Mouse (Mus musculus) CH12.LX (cell line): Measurements from ENCODE around the gene St6galnac6. TPM values are rescaled to one million over a fixed set of nuclear protein-coding genes. Genes with fewer than 3 reads are reported as not detected.

ENCODE experiments used
- DNase-seq: peaks from one replicate; pipeline ENCODE4 v3.0.0-alpha.2; 2013; ENCODE audit errors: extremely low read depth
- H3K27ac ChIP-seq: 2 replicates; pipeline ENCODE4 v1.5.1; 2012; ENCODE audit warnings: low read depth, mild to moderate bottlenecking, control low read depth, moderate library complexity; ENCODE audit not compliant: insufficient read depth
- H3K27me3 ChIP-seq: replicated peaks from 2 replicates; pipeline ENCODE3; 2012; ENCODE audit warnings: inconsistent platforms
- H3K36me3 ChIP-seq, 2 experiments: replicated peaks in 1 of 2; 2 replicates each; pipeline versions ENCODE3 to v1.6.1; 2012; ENCODE audit warnings: inconsistent platforms in 1 of 2, low read length in 1 of 2, mild to moderate bottlenecking in 1 of 2, mixed read lengths in 1 of 2, moderate library complexity in 1 of 2; ENCODE audit not compliant: control insufficient read depth in 1 of 2, insufficient read depth in 1 of 2
- H3K4me1 ChIP-seq, 2 experiments: 2 replicates each; pipeline ENCODE4 v1.6.1; 2012; ENCODE audit warnings: inconsistent platforms in 1 of 2, moderate library complexity in 1 of 2; ENCODE audit not compliant: insufficient read depth in 2 of 2, control insufficient read depth in 1 of 2
- H3K4me2 ChIP-seq: 2 replicates; pipeline ENCODE4 v1.6.1; 2012; ENCODE audit warnings: low read depth, mild to moderate bottlenecking, control low read depth; ENCODE audit not compliant: poor library complexity, insufficient read depth, severe bottlenecking
- H3K4me3 ChIP-seq, 3 experiments: fragments of 150-350 bp in 1 of 3; sonication (generic) in 1 of 3; replicated peaks in 1 of 3; 2 replicates each; pipeline versions ENCODE3 to v1.5.1; 2011 to 2012; ENCODE audit warnings: low read depth in 2 of 3, low read length in 2 of 3, mild to moderate bottlenecking in 2 of 3, moderate library complexity in 2 of 3, control low read depth in 1 of 3, improper control_type of control experiment in 1 of 3, inconsistent platforms in 1 of 3, mixed read lengths in 1 of 3; ENCODE audit not compliant: poor library complexity in 1 of 3
- H3K79me2 ChIP-seq: replicated peaks from 2 replicates; pipeline ENCODE4 v1.6.1; 2012; ENCODE audit warnings: mild to moderate bottlenecking, moderate library complexity; ENCODE audit not compliant: control insufficient read depth, poor library complexity, insufficient read depth, severe bottlenecking; ENCODE audit errors: extremely low read depth
- H3K9ac ChIP-seq: 2 replicates; pipeline ENCODE4 v1.6.1; 2012; ENCODE audit warnings: low read depth, mild to moderate bottlenecking, control low read depth, moderate library complexity; ENCODE audit not compliant: insufficient read depth
- H3K9me3 ChIP-seq: replicated peaks from 2 replicates; pipeline ENCODE3; 2012; ENCODE audit warnings: low read length, inconsistent platforms, mixed read lengths
- CHD1 ChIP-seq: IDR thresholded peaks from 2 replicates; pipeline ENCODE4 v1.6.1; 2012; ENCODE audit warnings: low read depth, low read length, improper control_type of control experiment, inconsistent platforms
- CTCF ChIP-seq, 2 experiments: IDR thresholded peaks in 1 of 2; conservative IDR thresholded peaks in 1 of 2; 2 replicates each; pipeline ENCODE4 v1.5.1; 2011 to 2012; ENCODE audit warnings: low read depth in 2 of 2, low read length in 2 of 2, improper control_type of control experiment in 1 of 2, inconsistent platforms in 1 of 2, mild to moderate bottlenecking in 1 of 2, moderate library complexity in 1 of 2
- ELF1 ChIP-seq: IDR thresholded peaks from 2 replicates; pipeline ENCODE4 v1.6.1; 2014; ENCODE audit warnings: low read depth, mild to moderate bottlenecking, inconsistent platforms, low read length, improper control_type of control experiment
- EP300 ChIP-seq: IDR thresholded peaks from 2 replicates; pipeline ENCODE4 v1.6.1; 2011; ENCODE audit warnings: low read length, improper control_type of control experiment
- ETS1 ChIP-seq: conservative IDR thresholded peaks from 2 replicates; pipeline ENCODE4 v1.6.1; 2012; ENCODE audit warnings: low read depth, mild to moderate bottlenecking, inconsistent platforms, low read length, improper control_type of control experiment, moderate library complexity
- GABPA ChIP-seq: IDR thresholded peaks from 2 replicates; pipeline ENCODE4 v1.6.1; 2012; ENCODE audit warnings: low read depth, low read length, improper control_type of control experiment, inconsistent platforms; ENCODE audit not compliant: insufficient replicate concordance
- KAT2A ChIP-seq: IDR thresholded peaks from 2 replicates; pipeline ENCODE4 v1.6.1; 2012; ENCODE audit warnings: low read length, improper control_type of control experiment, inconsistent platforms; ENCODE audit not compliant: insufficient replicate concordance
- MAZ ChIP-seq: IDR thresholded peaks from 2 replicates; pipeline ENCODE4 v1.6.1; 2012; ENCODE audit warnings: low read depth, mild to moderate bottlenecking, inconsistent platforms, low read length, improper control_type of control experiment, moderate library complexity
- MEF2A ChIP-seq: IDR thresholded peaks from 2 replicates; pipeline ENCODE4 v1.6.1; 2014; ENCODE audit warnings: low read depth, mild to moderate bottlenecking, inconsistent platforms, low read length, improper control_type of control experiment, borderline replicate concordance
- MYC ChIP-seq: IDR thresholded peaks from 2 replicates; pipeline ENCODE4 v1.6.1; 2011; ENCODE audit warnings: low read depth, mild to moderate bottlenecking, improper control_type of control experiment, low read length
- NELFE ChIP-seq: IDR thresholded peaks from 2 replicates; pipeline ENCODE4 v1.6.1; 2011; ENCODE audit warnings: low read depth, low read length, improper control_type of control experiment
- POLR2A ChIP-seq: IDR thresholded peaks from 2 replicates; pipeline ENCODE4 v1.6.1; 2011; ENCODE audit warnings: low read depth, mild to moderate bottlenecking, improper control_type of control experiment, low read length
- RCOR1 ChIP-seq: conservative IDR thresholded peaks from 2 replicates; pipeline ENCODE4 v1.6.1; 2012; ENCODE audit warnings: low read depth, mild to moderate bottlenecking, inconsistent platforms, low read length, improper control_type of control experiment
- SMC3 ChIP-seq: IDR thresholded peaks from 2 replicates; pipeline ENCODE4 v1.6.1; 2011; ENCODE audit warnings: low read depth, low read length, improper control_type of control experiment
- UBTF ChIP-seq: IDR thresholded peaks from 2 replicates; pipeline ENCODE4 v1.6.1; 2012; ENCODE audit warnings: low read depth, mild to moderate bottlenecking, inconsistent platforms, low read length, improper control_type of control experiment, moderate library complexity
- ZKSCAN1 ChIP-seq: IDR thresholded peaks from 2 replicates; pipeline ENCODE4 v1.6.1; 2012; ENCODE audit warnings: low read depth, inconsistent platforms, low read length, improper control_type of control experiment, borderline replicate concordance
- ZMIZ1 ChIP-seq: IDR thresholded peaks from 2 replicates; pipeline ENCODE4 v1.6.1; 2012; ENCODE audit warnings: low read depth, mild to moderate bottlenecking, inconsistent platforms, low read length, improper control_type of control experiment
- ZNF384 ChIP-seq: IDR thresholded peaks from 2 replicates; pipeline ENCODE4 v1.6.1; 2012; ENCODE audit warnings: low read depth, low read length, improper control_type of control experiment, inconsistent platforms
- dilution Hi-C: fragments of 300-500 bp; cut with MboI; formaldehyde crosslinking; loops from 2 replicates; pipeline ENCODE4 v1.14.3; 2020; ENCODE audit warnings: low sequenced_read_pairs; ENCODE audit not compliant: extremely low pct_unique_long_range_greater_than_20kb, extremely low pct_ligation_motif_present
- in situ Hi-C: fragments of 300-500 bp; cut with MboI; formaldehyde crosslinking; loops from 3 replicates; pipeline ENCODE4 v1.14.3; 2019; ENCODE audit warnings: low sequenced_read_pairs, low pct_ligation_motif_present, low pct_unique_long_range_greater_than_20kb, mixed read lengths
- polyA plus RNA-seq: library from polyadenylated mRNA; unstranded; fragments of >175 nt; gene quantifications from 2 replicates; pipeline ENCODE4 v1.2.1, GENCODE M21; 2012; ENCODE audit warnings: low read depth; ENCODE audit not compliant: insufficient read length
- total RNA-seq, 2 experiments: library from RNA; depleted of rRNA; stranded (reverse); fragments of 300-350 nt in 1 of 2; fragments of >200 nt in 1 of 2; gene quantifications; 2 replicates each; pipeline ENCODE4 v1.2.3; 2012 to 2014

The St6galnac6 gene
- total and polyA plus RNA-seq, 3 experiments, result 12.9 to 13.9 (median 13.3) TPM

GRCm38 (mm10) chr2:32644799-32645475, 45.4 kb downstream of the St6galnac6 start:
- Histone ChIP-seq H3K4me3 (no peak overlapping the region), H3K79me2 (no peaks in the 10 kb centered on the region), H3K27me3 (no peaks in the 10 kb centered on the region), H3K4me1 (peaks cover 3 to 10% of the 10 kb centered on the region in 2 experiments; a peak in 2 of 4 replicates), H3K27ac (no peak overlapping the region), H3K4me2 (no peak overlapping the region), H3K9me3 (no peaks in the 10 kb centered on the region), H3K9ac (no peak overlapping the region), H3K36me3 (no peaks in the 10 kb centered on the region)
- in situ Hi-C loops, result no loop called here
- no peak for DNase-seq
- dilution Hi-C loops, result no loop called here
- TF ChIP-seq KAT2A (no peak), ZKSCAN1 (no peak), EP300 (no peak), NELFE (no peak), MAZ (no peak), SMC3 (no peak), GABPA (no peak), CHD1 (no peak), CTCF (conservative IDR thresholded peaks at IDR 0.05 in 1 of 2, IDR thresholded peaks at IDR 0.05 in 1 of 2; ENCODE audit: low read depth in 2 of 2, low read length in 2 of 2) (no peak), RCOR1 (no peak), ZMIZ1 (no peak), MEF2A (no peak), ELF1 (no peak), UBTF (no peak), MYC (no peak), ETS1 (no peak), ZNF384 (no peak)
- TF ChIP-seq, all 38 proteins: peak for 0

- Histone ChIP-seq H3K4me3 (no peak overlapping the region), H3K9me3 (no peaks in the 10 kb centered on the region), H3K9ac (no peak overlapping the region), H3K27me3 (no peaks in the 10 kb centered on the region), H3K4me2 (no peak overlapping the region), H3K36me3 (no peaks in the 10 kb centered on the region), H3K27ac (no peak overlapping the region), H3K79me2 (no peaks in the 10 kb centered on the region)
- TF ChIP-seq POLR2A (no peak), CTCF (conservative IDR thresholded peaks at IDR 0.05 in 1 of 2, IDR thresholded peaks at IDR 0.05 in 1 of 2; ENCODE audit: low read depth in 2 of 2, low read length in 2 of 2) (0 out of 4 replicates have a peak, but pooled peaks of 1 of the 2 experiments have one; percentile 1)
- TF ChIP-seq, all 38 proteins: peak for 1
- DNase-seq, result no peak
- in situ Hi-C loops (no loop called here), dilution Hi-C loops (no loop called here)
- peaks cover 2 to 8% of the 10 kb centered on the region in 2 experiments; a peak in 2 of 4 replicates for H3K4me1 ChIP-seq
These were observed 46.1 kb downstream of the St6galnac6 start for GRCm38 (mm10) chr2:32645647-32646046.
